Mouse (Mus musculus) stomach, postnatal 0 days (tissue): ENCODE data around the gene Papss2.

ENCODE experiments used
- CTCF ChIP-seq: IDR thresholded peaks from 2 replicates; pipeline ENCODE4 v1.5.1; 2016; ENCODE audit warnings: antibody characterized with exemption, low read depth, mild to moderate bottlenecking, moderate library complexity
- EP300 ChIP-seq: optimal IDR thresholded peaks from 2 replicates; pipeline ENCODE3; 2016; ENCODE audit warnings: antibody characterized with exemption

GRCm38 (mm10) chr19:32603466-32603865, 7.9 kb downstream of the Papss2 start:
- TF ChIP-seq CTCF (no peak), EP300 (no peak)
